Mouse (Mus musculus): ENCODE results near the gene Aff4.

GRCm38 (mm10) chr11:53461727-53462126 lies 111.1 kb downstream of the Aff4 start:
- no peak for TF ChIP-seq CTCF (IDR thresholded peaks at IDR 0.05; ENCODE audit: low read depth)
- no peak for TF ChIP-seq EP300 (IDR thresholded peaks at IDR 0.05; ENCODE audit: low read depth)

Measured in liver, embryonic 14.5 days (tissue).